Mouse (Mus musculus): ENCODE measurements around the gene Arl4d.
"Not testable (repeated sequence)": the region's sequence is repeated elsewhere in the genome, so short reads cannot be mapped to it uniquely, and the experiment has no call there.

GRCm38 (mm10) chr11:101647093-101647492 lies 18.2 kb upstream of the Arl4d start:
- not testable (repeated sequence) for TF ChIP-seq CTCF, EP300 (IDR thresholded peaks at IDR 0.05)

Data from lung, postnatal 0 days (tissue).